ENCODE assay signal across 8 mouse cellular contexts in the genomic region with DNA sequence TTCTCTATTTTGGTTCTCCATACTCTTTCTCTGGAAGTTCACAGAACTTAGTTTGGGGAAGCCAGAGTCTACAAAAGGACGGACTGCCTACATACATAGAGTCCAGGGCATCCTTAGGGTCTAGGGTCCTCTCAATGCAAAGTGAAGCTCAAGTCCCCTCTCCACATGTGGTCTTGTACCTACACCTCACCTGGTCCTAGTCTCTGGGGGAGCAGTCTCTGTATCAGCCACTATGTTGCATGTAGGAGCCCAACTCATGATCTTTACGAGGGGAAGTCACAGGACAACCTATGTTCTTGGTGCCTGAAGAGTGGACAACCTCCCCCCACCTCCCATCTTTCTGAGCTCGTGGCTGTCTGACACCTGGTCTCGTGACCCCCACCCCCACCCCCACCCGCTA. TPM values are rescaled to one million over a fixed set of nuclear protein-coding genes. Genes with fewer than 3 reads are reported as not detected.
A peak's percentile ranks its signal among the peaks of the same experiment; 100 is the strongest.
DNase-seq lines count a peak whose midpoint lies in the region; ATAC-seq and TF ChIP-seq lines count a peak whose summit lies in the region.
"Had no signal": no experiment of that assay in that cellular context is flagged by ENCODE, and none has a peak within 500 bp of the region (broad histone marks: within the 10 kb centered on the region; RNA-seq: fewer than 3 reads in every experiment).

No protein-coding gene starts in this region.

- H3K4me2 ChIP-seq in hindbrain, embryonic 12.5 days (replicated peaks) = peak overlapping the region; percentile 97

- WGBS in hindbrain, embryonic 12.5 days = 16% methylated on average over 5 of the region's 5 CpGs

- H3K4me1 ChIP-seq in E14TG2a.4 (replicated peaks; ENCODE audit: low read depth, low read length) = peaks cover 37% of the 10 kb centered on the region
- peaks cover 2 to 17% of the 10 kb centered on the region in 2 experiments; a peak in 3 of 4 replicates for H3K4me1 ChIP-seq in ES-E14 (ENCODE audit: control insufficient read depth in 2 of 2, insufficient read depth in 2 of 2, low read length in 2 of 2, poor library complexity in 1 of 2)
- H3K4me1 ChIP-seq in hindbrain, embryonic 12.5 days = peaks cover 6% of the 10 kb centered on the region; the same call in 1 of the 2 replicates

- H3K27me3 ChIP-seq in E14TG2a.4 (ENCODE audit: insufficient read depth, low read length) = 0 out of 2 replicates have a peak, but pooled peaks cover 4% of the 10 kb centered on the region
- H3K27me3 ChIP-seq in hindbrain, embryonic 12.5 days = peaks cover 20% of the 10 kb centered on the region

- H3K27ac ChIP-seq in ES-E14 (ENCODE audit: insufficient read depth, low read depth, low read length, poor library complexity, severe bottlenecking) = no peak overlapping the region
- H3K27ac ChIP-seq in hindbrain, embryonic 12.5 days = no peak overlapping the region

- H3K4me3 ChIP-seq in E14TG2a.4 (replicated peaks; ENCODE audit: low read length) = peak overlapping the region; percentile 96
- peak overlapping the region; percentile 81 to 97 for H3K4me3 ChIP-seq in ES-E14 (ENCODE audit: insufficient read depth in 1 of 2, low read depth in 1 of 2, low read length in 2 of 2, poor library complexity in 1 of 2, severe bottlenecking in 1 of 2)
- peak overlapping the region; percentile 62 for H3K4me3 ChIP-seq in hindbrain, embryonic 12.5 days

- DNase-seq in ES-E14 (ENCODE audit: low read depth, low spot score) = no peak
- no peak for DNase-seq in gastrocnemius, adult 18-20 months (ENCODE audit: low spot score)
- no peak for DNase-seq in thymus, postnatal 36 days
- no peak for DNase-seq in lung, postnatal 4 days

- H3K36me3 ChIP-seq in E14TG2a.4 (ENCODE audit: insufficient read depth, low read length) = peaks cover 15% of the 10 kb centered on the region
- no peaks in the 10 kb centered on the region for H3K36me3 ChIP-seq in ES-E14 (ENCODE audit: control insufficient read depth, insufficient read depth, low read length, poor library complexity, severe bottlenecking)
- no peaks in the 10 kb centered on the region for H3K36me3 ChIP-seq in hindbrain, embryonic 12.5 days

- H3K9me3 ChIP-seq in E14TG2a.4 (ENCODE audit: low read length) = no peaks in the 10 kb centered on the region
- H3K9me3 ChIP-seq in ES-E14 (ENCODE audit: control insufficient read depth, insufficient read depth, low read depth, low read length) = no peaks in the 10 kb centered on the region
- H3K9me3 ChIP-seq in hindbrain, embryonic 12.5 days (replicated peaks) = no peaks in the 10 kb centered on the region

- in situ Hi-C loops in ES-E14 (cut with MboI; ENCODE audit: low sequenced_read_pairs in 2 of 2, unreplicated experiment in 2 of 2) = no loop called here

- ATAC-seq in hindbrain, embryonic 12.5 days (ENCODE audit: low FRiP score) = peak; percentile 57; the same call in 1 of the 2 replicates
- 0 out of 2 replicates have a peak, but pooled peaks have one; percentile 1 for ATAC-seq in megakaryocyte progenitor cell, adult 5-6 weeks (replicated peaks; ENCODE audit: poor library complexity)

- peak overlapping the region; percentile 9; the same call in 1 of the 2 replicates for H3K9ac ChIP-seq in ES-E14 (ENCODE audit: insufficient read depth, low read depth, low read length, poor library complexity, severe bottlenecking)
- H3K9ac ChIP-seq in hindbrain, embryonic 12.5 days = peak overlapping the region; percentile 78

- no peak for TF ChIP-seq CTCF in E14TG2a.4 (conservative IDR thresholded peaks at IDR 0.05; ENCODE audit: low read length)

TF ChIP-seq in ES-E14, 5 proteins besides CTCF, POLR2A, EP300 and RAD21:
- TF ChIP-seq ZNF384 (IDR thresholded peaks at IDR 0.05; ENCODE audit: low read depth, low read length) (no peak), HCFC1 (IDR thresholded peaks at IDR 0.05; ENCODE audit: borderline replicate concordance, insufficient read depth, low read length) (no peak), MAFK (IDR thresholded peaks at IDR 0.05; ENCODE audit: insufficient read depth, low read depth, low read length) (no peak), ZC3H11A (IDR thresholded peaks at IDR 0.05; ENCODE audit: borderline replicate concordance, low read depth, low read length) (no peak), CHD2 (IDR thresholded peaks at IDR 0.05; ENCODE audit: low read depth, low read length) (no peak)

RNA-seq across cellular contexts. Expression of a gene that starts 0.4 kb away (rescaled TPM):
- total RNA-seq in ES-E14 (2012; rRNA removed) = 12.3 and 18.8 TPM in 2 replicates
- 1.0 and 1.7 TPM in 2 replicates for polyA plus RNA-seq in hindbrain, embryonic 12.5 days (2016; fragmentation: Nextera tagmentation; extraction: Ambion mirVana)
- total RNA-seq in megakaryocyte progenitor cell, adult 5-6 weeks (2015) = 6.2 and 7.0 TPM in 2 replicates
- total RNA-seq in megakaryocyte progenitor cell, adult 5-6 weeks (2017) = 8.5 and 9.5 TPM in 2 replicates
- not detected for total RNA-seq in gastrocnemius, adult 18-20 months (2021)
- total RNA-seq: megakaryocyte-erythroid progenitor cell, adult 5-6 weeks had no signal

RNA-seq across cellular contexts. Expression of a gene that starts 1.0 kb away (rescaled TPM):
- 50.6 and 86.6 TPM in 2 replicates for total RNA-seq in ES-E14 (2012; rRNA removed)
- polyA plus RNA-seq in hindbrain, embryonic 12.5 days (2016; fragmentation: Nextera tagmentation; extraction: Ambion mirVana) = 22.5 and 28.5 TPM in 2 replicates
- 18.2 and 30.1 TPM in 2 replicates for total RNA-seq in megakaryocyte progenitor cell, adult 5-6 weeks (2015)
- 35.4 and 90.9 TPM in 2 replicates for total RNA-seq in megakaryocyte progenitor cell, adult 5-6 weeks (2017)
- 10 to 100 TPM; 19.2 to 22.4 TPM for total RNA-seq in gastrocnemius, adult 18-20 months (2021)

Comparison
In these comparisons a context has a peak if more than half of its experiments do, and no peak if none do; other contexts are left out.
1. RNA of a gene that starts 0.4 kb away (total RNA-seq): 12.3 to 18.8 TPM in ES-E14 and 6.2 to 9.5 TPM in megakaryocyte progenitor cell, adult 5-6 weeks; not detected in gastrocnemius, adult 18-20 months; every median in the first group is over 4 times any median in the second.
2. Peak in every context shown above with its lines, with median percentiles within 50 percentile points of each other: H3K4me3 ChIP-seq.